Mouse (Mus musculus) heart, postnatal 4 days (tissue): ENCODE data around the gene BC005624. TPM values are rescaled to one million over a fixed set of nuclear protein-coding genes. Genes with fewer than 3 reads are reported as not detected.

Source experiments
- DNase-seq: peaks from one replicate; pipeline ENCODE4 v3.0.0; 2021
- total RNA-seq, 2 experiments: library from RNA; stranded (reverse); gene quantifications; 2 replicates each; pipeline ENCODE4 v1.2.3; 2021

The BC005624 gene
- total RNA-seq, 2 experiments from 2014 or later = 18.1 TPM

DNA sequence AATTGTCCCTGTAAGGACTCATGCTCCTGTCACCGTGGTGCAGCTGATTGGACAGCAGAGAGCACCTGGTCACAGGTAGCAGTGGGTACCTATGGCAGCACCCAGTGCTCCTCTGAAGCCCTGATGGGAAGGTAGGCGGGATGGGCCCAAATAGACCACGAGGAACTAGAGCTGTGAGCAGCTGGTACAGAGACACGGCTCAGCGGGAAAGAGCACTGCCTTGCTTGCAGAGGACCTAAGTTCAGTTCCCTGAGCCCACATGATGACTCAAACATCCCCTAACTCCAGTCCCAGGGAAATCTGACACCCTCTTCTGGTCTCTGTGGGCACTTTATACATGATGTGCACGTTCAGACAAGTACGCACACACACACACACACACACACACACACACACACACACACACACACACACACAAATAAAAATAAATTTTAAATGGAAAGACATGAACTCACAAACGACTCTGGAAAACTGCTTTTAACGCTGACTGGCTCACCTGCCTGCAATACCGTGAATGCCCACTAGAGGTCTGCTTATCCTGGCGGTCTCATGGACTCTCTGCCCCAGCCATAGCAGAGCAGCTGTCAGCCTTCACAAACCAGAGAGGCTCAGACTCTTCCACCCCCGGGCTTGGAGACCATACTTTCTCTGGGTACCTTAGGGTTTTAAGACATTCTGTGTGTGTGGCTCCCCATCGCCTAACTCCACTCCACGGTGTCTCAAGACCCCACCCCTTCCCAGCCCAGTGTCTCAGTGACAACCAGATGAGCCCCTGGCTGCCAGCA, 54.0 kb downstream of the BC005624 start:
- peak; percentile 93 for DNase-seq

GRCm38 (mm10) chr2:30927151-30927781, 54.7 kb downstream of the BC005624 start:
- DNase-seq = no peak

- no peak for DNase-seq
Measured at GRCm38 (mm10) chr2:30926381-30926780, 55.6 kb downstream of the BC005624 start.

GRCm38 (mm10) chr2:30925181-30925580, 56.8 kb downstream of the BC005624 start:
- DNase-seq = no peak

GRCm38 (mm10) chr2:30923099-30923498, 58.9 kb downstream of the BC005624 start:
- no peak for DNase-seq

Other genes with a start within 250 kb of the BC005624 start
- gene 1700001O22Rik, start 178.5 kb downstream of the BC005624 start, total RNA-seq = 1 to 10 TPM; 2.6 to 4.0 TPM
- 10 to 100 TPM; 51.7 to 54.5 TPM for gene Ntmt1, start 174.4 kb downstream of the BC005624 start, total RNA-seq
- 10 to 100 TPM; 11.7 to 13.2 TPM for gene Asb6, start 151.9 kb downstream of the BC005624 start, total RNA-seq
- gene Prrx2, start 147.2 kb downstream of the BC005624 start, total RNA-seq = 1 to 10 TPM; 8.7 to 9.4 TPM
- gene Ptges, start 52.3 kb downstream of the BC005624 start, total RNA-seq = 1 to 10 TPM; 2.1 to 3.5 TPM
- gene Tor1b, start 29.2 kb downstream of the BC005624 start, total RNA-seq = 10 to 100 TPM; 35.3 to 35.7 TPM
- 10 to 100 TPM; 20.5 to 20.6 TPM for gene Tor1a, start 14.3 kb downstream of the BC005624 start, total RNA-seq
- gene Usp20, start 78 bp upstream of the BC005624 start, total RNA-seq = 10 to 100 TPM; 58.5 to 69.1 TPM
- 10 to 100 TPM; 52.9 to 59.1 TPM for gene Fnbp1, start 159.8 kb upstream of the BC005624 start, total RNA-seq
- gene Gpr107, start 170.1 kb upstream of the BC005624 start, total RNA-seq = 10 to 100 TPM; 41.6 to 43.0 TPM